Mouse (Mus musculus) myocyte (in vitro differentiated cells): Measurements from ENCODE around the gene Icam1.
A peak's percentile ranks its signal among the peaks of the same experiment; 100 is the strongest.

Source experiments
- E2F4 ChIP-seq: IDR thresholded peaks from one replicate; pipeline ENCODE4 v1.6.1; 2011; ENCODE audit warnings: mild to moderate bottlenecking, control low read depth, moderate library complexity; ENCODE audit not compliant: insufficient read depth
- POLR2A ChIP-seq: IDR thresholded peaks from one replicate; pipeline ENCODE4 v1.6.1; 2011; ENCODE audit warnings: low read depth, mild to moderate bottlenecking, control low read depth, moderate library complexity; ENCODE audit not compliant: insufficient read length
- REST ChIP-seq: IDR thresholded peaks from one replicate; pipeline ENCODE4 v1.6.1; 2011; ENCODE audit warnings: mild to moderate bottlenecking, control low read depth, moderate library complexity; ENCODE audit not compliant: insufficient read depth, insufficient read length

DNA sequence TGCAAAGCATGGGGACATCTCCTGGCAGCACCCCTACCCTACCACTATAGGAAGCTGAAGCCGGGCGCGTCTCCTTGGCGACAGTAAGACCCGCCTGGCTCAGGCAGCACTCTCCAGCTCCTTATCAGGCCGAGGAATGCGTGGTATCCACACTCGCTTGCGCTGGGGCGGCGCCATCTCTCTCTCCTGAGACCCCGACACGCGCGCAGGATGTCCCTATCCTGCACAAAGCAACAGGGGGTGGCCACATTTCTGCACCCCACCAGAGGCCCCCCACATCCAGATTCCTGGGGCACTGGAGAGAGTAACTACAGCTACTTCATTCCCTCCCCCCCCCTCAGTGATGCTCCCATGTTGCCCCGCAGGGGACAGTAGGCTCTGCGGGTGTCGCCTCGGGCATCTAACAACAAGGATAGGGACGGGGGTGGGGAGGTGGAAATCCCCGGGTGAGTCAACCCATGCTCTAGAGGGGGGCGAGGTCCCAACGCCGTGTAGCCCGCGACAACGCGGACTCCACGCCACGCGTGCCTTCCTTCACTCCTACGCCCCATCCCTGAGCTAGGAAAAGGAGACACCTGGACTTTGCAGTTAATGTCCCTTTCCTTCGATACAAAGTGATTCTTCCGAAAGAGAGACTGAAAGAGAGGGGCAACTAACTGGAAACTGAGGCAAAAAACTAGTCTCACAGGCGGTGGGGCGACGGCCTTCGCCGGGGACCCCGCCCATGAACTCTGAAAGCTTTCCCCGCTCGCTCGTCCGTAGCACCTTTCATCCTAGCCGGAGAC, 40.2 kb upstream of the Icam1 start:
- TF ChIP-seq POLR2A (peak; percentile 35), REST (no peak), E2F4 (no peak)
